Mouse (Mus musculus) stomach, embryonic 16.5 days (tissue): ENCODE data around the gene Thsd1. TPM values are rescaled to one million over a fixed set of nuclear protein-coding genes. Genes with fewer than 3 reads are reported as not detected.

Experiments
- ATAC-seq: fragments of 200-750 bp; cut with Nextera tagmentation; 2 replicates; pipeline ENCODE4 v1.8.0; 2017; ENCODE audit warnings: moderate number of reproducible peaks, moderate TSS enrichment; ENCODE audit not compliant: insufficient read depth, low FRiP score
- H3K27ac ChIP-seq: fragments of 300-500 bp; sonication (generic); 2 replicates; pipeline ENCODE4 v1.5.1; 2014; ENCODE audit warnings: low read length
- H3K27me3 ChIP-seq: fragments of 300-500 bp; sonication (generic); 2 replicates; pipeline ENCODE4 v1.6.1; 2014; ENCODE audit warnings: low read length, control low read depth, mixed read lengths; ENCODE audit not compliant: control insufficient read depth, insufficient read depth
- H3K36me3 ChIP-seq: fragments of 300-500 bp; sonication (generic); 2 replicates; pipeline ENCODE4 v1.6.1; 2014; ENCODE audit warnings: low read length; ENCODE audit not compliant: control insufficient read depth, insufficient read depth
- H3K4me1 ChIP-seq: fragments of 300-500 bp; sonication (generic); 2 replicates; pipeline ENCODE4 v1.6.1; 2014; ENCODE audit warnings: low read length, control low read depth, mixed read lengths; ENCODE audit not compliant: control insufficient read depth, insufficient read depth
- H3K4me2 ChIP-seq: fragments of 300-500 bp; sonication (generic); 2 replicates; pipeline ENCODE4 v1.6.1; 2014; ENCODE audit warnings: low read depth, low read length, mixed read lengths
- H3K4me3 ChIP-seq: fragments of 300-500 bp; sonication (generic); replicated peaks from 2 replicates; pipeline ENCODE4 v1.5.1; 2014; ENCODE audit warnings: mild to moderate bottlenecking, low read length
- H3K9ac ChIP-seq: fragments of 300-500 bp; sonication (generic); 2 replicates; pipeline ENCODE4 v1.6.1; 2014; ENCODE audit warnings: low read length
- H3K9me3 ChIP-seq: fragments of 300-500 bp; sonication (generic); replicated peaks from 2 replicates; pipeline ENCODE4 v1.6.1; 2016; ENCODE audit warnings: low read length, control low read depth; ENCODE audit not compliant: control insufficient read depth
- WGBS: fragments of 180-500 bp; shearing (Covaris S2); extraction: QIAGEN DNeasy Blood & Tissue Kit; methylation state at CpG from one replicate; pipeline ENCODE4 v1.1.7; 2014; 5-methylcytosine and 5-hydroxymethylcytosine counted together
- polyA plus RNA-seq: library from polyadenylated mRNA; unstranded; fragments of >200 nt; fragmentation: Nextera tagmentation; extraction: Ambion mirVana; gene quantifications from 2 replicates; pipeline ENCODE4 v1.2.1, GENCODE M21; 2015

Gene Thsd1
- polyA plus RNA-seq, result 11.6 and 13.7 TPM in 2 replicates

GRCm38 (mm10) chr8:22227061-22227877, at the start of gene Thsd1:
Gene Thsd1, plus strand, starts transcription at chr8:22227313.
- 1% methylated on average over 39 of the region's 39 CpGs for WGBS
- Histone ChIP-seq H3K4me2 (peak within 1 kb of the TSS; percentile 76), H3K27ac (peak within 1 kb of the TSS; percentile 46), H3K36me3 (no peaks in the 10 kb centered on the region), H3K4me3 (peak within 1 kb of the TSS; percentile 56), H3K9me3 (no peaks in the 10 kb centered on the region), H3K4me1 (no peaks in the 10 kb centered on the region), H3K9ac (peak within 1 kb of the TSS; percentile 70), H3K27me3 (no peaks in the 10 kb centered on the region)
- ATAC-seq, result peak; percentile 85

- H3K4me2 ChIP-seq, result peak overlapping the region; percentile 75
- ATAC-seq, result peak; percentile 22; the same call in 1 of the 2 replicates
- H3K4me1 ChIP-seq, result peaks cover 11% of the 10 kb centered on the region
- 2% methylated on average over 3 of the region's 3 CpGs for WGBS
- peak overlapping the region; percentile 91 for H3K4me3 ChIP-seq
- no peaks in the 10 kb centered on the region for H3K27me3 ChIP-seq
- peak overlapping the region; percentile 89 for H3K9ac ChIP-seq
- H3K27ac ChIP-seq, result peak overlapping the region; percentile 92
- H3K36me3 ChIP-seq, result no peaks in the 10 kb centered on the region; the same call in 1 of the 2 replicates
- H3K9me3 ChIP-seq, result no peaks in the 10 kb centered on the region
Measured at GRCm38 (mm10) chr8:22184884-22185283, 42.2 kb upstream of the Thsd1 start.

DNA sequence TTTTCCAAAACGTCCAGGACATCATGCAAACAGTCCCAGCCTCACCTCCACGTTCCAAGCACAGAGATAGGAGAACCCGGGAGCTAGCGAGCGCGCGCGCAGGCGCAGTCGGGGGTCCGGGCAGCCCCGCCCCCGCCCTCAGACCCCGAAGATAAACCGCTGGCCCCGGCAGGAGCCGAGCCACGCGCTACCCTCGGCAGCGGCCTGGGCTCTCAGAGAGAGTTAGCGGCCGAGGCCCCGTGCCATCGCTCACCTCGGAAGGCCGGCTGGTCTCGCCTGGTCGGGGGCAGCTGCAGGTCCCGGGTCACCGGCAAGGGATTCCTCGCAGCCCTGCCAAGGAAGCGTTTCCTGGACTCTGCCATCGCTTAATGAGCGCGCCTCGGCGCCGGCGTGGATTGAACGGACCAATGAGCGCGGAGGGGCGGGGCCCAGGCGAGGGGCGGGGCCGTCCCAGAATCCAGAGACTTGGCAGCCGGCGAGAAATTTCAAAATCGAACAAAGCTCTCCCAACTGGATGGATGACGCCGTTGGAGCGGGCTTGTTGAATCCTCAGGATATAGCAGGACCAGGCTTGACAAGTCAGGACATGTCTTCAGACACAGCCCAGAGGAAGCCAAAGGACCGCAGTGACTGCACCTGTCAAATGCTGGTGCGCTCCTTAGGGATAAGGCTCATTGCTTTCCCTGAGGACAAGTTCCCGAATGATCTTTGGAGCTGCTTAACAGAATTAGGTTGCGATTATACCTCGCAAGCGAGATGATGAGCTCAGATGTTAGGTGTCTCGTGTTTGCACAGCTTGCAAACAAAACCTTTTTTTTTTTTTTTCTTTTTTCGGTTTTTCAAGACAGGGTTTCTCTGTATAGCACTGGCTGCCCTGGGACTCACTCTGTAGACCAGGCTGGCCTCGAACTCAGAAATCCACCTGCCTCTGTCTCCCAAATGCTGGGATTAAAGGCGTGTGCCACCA, 41.4 kb upstream of the Thsd1 start, which contains the start of gene Ckap2:
Ckap2 (minus strand) TSS at position 389 of the 967 bp plus-strand sequence.
- peak; percentile 97 for ATAC-seq
- Histone ChIP-seq H3K27me3 (no peaks in the 10 kb centered on the region), H3K9ac (peak within 1 kb of the TSS; percentile 89), H3K27ac (peak within 1 kb of the TSS; percentile 92), H3K4me3 (peak within 1 kb of the TSS; percentile 91), H3K4me1 (peaks cover 11% of the 10 kb centered on the region), H3K36me3 (no peaks in the 10 kb centered on the region), H3K9me3 (no peaks in the 10 kb centered on the region), H3K4me2 (peak within 1 kb of the TSS; percentile 75)
- WGBS, result 3% methylated on average over 63 of the region's 63 CpGs

DNA sequence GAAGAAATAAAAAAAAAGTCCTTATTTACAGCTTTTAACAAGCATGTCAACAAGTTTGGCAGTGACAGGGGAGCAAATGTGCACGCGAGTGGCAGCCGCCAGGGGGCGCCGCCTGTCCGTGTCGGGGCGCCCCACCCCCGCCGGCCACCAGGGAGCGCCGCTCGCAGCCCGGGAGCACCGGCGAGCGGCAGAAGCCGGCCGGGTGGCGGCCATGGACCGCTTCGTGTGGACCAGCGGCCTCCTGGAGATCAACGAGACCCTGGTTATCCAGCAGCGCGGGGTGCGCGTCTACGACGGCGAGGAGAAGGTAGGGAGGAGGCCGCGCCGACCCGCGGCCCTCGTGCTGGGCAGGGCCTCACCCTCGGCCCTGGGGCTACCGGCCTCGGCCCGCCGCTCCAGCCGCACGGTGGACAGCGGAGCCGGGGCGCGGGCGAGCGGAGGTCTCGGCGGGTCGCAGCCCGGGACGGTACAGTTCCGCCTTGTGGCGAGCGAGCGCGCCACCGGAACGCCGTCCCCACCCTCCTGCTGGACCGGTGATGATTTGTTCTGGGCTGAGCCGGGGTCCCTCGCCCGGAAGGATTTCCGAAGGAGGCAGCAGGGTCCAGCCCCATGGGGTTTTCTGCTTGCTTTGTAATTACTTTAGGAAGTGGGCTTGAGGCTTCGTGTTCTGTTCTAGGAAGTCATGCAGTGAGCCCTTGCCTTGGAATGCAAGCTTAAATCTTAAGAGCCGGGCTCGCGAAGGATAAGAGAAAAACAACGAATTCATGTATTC, 34.3 kb upstream of the Thsd1 start, which contains the start of gene Vps36:
Vps36 (plus strand) TSS at position 150 of the 772 bp plus-strand sequence.
- H3K9me3 ChIP-seq, result no peaks in the 10 kb centered on the region
- no peaks in the 10 kb centered on the region for H3K27me3 ChIP-seq
- peak within 1 kb of the TSS; percentile 97 for H3K9ac ChIP-seq
- H3K27ac ChIP-seq, result peak within 1 kb of the TSS; percentile 99
- peak; percentile 91 for ATAC-seq
- WGBS, result under 1% methylated on average over 70 of the region's 73 CpGs
- H3K36me3 ChIP-seq, result no peaks in the 10 kb centered on the region
- peaks cover 7% of the 10 kb centered on the region for H3K4me1 ChIP-seq
- H3K4me3 ChIP-seq, result peak within 1 kb of the TSS; percentile 86
- H3K4me2 ChIP-seq, result peak within 1 kb of the TSS; percentile 71

DNA sequence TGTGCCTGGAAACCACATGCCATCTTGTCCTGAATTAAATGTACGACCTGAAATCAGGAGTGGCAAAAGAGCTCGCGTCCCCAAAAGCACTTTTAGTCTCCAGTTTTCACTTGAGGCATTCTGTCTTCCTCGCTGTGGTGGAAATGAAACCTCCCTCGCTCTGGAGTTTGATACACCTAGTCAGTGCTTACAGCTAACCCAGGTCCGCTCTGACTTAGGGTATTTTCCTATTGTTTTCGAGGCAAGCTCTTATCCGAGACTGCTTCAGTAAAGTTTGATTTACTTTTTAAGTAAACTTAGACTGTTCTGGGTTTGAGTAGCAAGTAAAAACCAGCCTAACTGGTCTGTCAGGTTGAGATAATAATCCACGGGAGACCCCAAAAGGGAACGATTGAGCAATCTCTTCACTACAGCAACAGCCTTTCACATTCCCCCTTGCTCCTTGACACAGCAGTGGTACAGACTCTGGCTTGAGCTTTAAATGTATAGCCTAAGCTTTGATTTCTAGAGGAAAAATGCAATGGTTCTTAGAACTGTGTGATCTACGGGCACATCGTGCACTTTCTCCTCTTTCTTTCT, 33.6 kb upstream of the Thsd1 start:
- H3K4me1 ChIP-seq, result peaks cover 7% of the 10 kb centered on the region
- peak overlapping the region; percentile 86 for H3K4me3 ChIP-seq
- H3K27me3 ChIP-seq, result no peaks in the 10 kb centered on the region
- 8% methylated on average over 12 of the region's 12 CpGs for WGBS
- no peaks in the 10 kb centered on the region for H3K36me3 ChIP-seq
- ATAC-seq, result peak; percentile 73
- peak overlapping the region; percentile 99 for H3K27ac ChIP-seq
- no peaks in the 10 kb centered on the region for H3K9me3 ChIP-seq
- H3K9ac ChIP-seq, result peak overlapping the region; percentile 97
- peak overlapping the region; percentile 71 for H3K4me2 ChIP-seq

- Histone ChIP-seq H3K9me3 (no peaks in the 10 kb centered on the region), H3K9ac (no peak overlapping the region), H3K36me3 (peaks cover 8% of the 10 kb centered on the region), H3K4me3 (no peak overlapping the region), H3K27ac (no peak overlapping the region), H3K27me3 (no peaks in the 10 kb centered on the region), H3K4me2 (no peak overlapping the region), H3K4me1 (peaks cover 7% of the 10 kb centered on the region)
- no peak for ATAC-seq
- 84% methylated on average over 6 of the region's 6 CpGs for WGBS
Measured at GRCm38 (mm10) chr8:22197914-22198313, 29.2 kb upstream of the Thsd1 start.

DNA sequence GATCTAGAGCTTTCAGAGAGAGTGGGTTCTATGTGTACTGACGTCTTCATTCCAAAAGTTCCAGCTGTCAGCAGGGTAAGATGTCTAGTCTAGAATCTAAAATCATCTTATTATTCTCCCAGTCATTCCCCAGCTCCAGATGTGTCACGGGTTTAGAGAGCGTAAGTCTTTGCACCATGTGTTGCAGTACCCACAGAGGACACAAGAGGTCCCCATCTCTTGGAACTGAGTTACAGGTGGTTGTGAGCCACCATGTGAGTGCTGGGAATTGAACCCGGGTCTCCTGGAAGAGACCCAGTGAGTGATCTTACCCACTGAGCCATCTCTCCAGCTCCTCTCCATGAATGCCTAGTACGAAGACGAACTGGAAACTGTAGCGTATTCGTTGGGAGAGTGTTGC, 27.6 kb upstream of the Thsd1 start:
- no peak for ATAC-seq
- Histone ChIP-seq H3K4me2 (no peak overlapping the region), H3K27ac (no peak overlapping the region), H3K36me3 (peaks cover 8% of the 10 kb centered on the region), H3K9ac (no peak overlapping the region), H3K9me3 (no peaks in the 10 kb centered on the region), H3K4me1 (peaks cover 4% of the 10 kb centered on the region), H3K4me3 (no peak overlapping the region), H3K27me3 (no peaks in the 10 kb centered on the region)
- WGBS, result 96% methylated on average over 8 of the region's 8 CpGs

GRCm38 (mm10) chr8:22207535-22207934, 19.6 kb upstream of the Thsd1 start:
- H3K4me2 ChIP-seq, result no peak overlapping the region
- no peaks in the 10 kb centered on the region for H3K4me1 ChIP-seq
- no peak for ATAC-seq
- H3K27ac ChIP-seq, result no peak overlapping the region; the same call in 1 of the 2 replicates
- H3K4me3 ChIP-seq, result no peak overlapping the region
- H3K27me3 ChIP-seq, result no peaks in the 10 kb centered on the region
- no peak overlapping the region for H3K9ac ChIP-seq
- peaks cover 19% of the 10 kb centered on the region for H3K36me3 ChIP-seq
- no peaks in the 10 kb centered on the region for H3K9me3 ChIP-seq
- 65% methylated on average over 4 of the region's 4 CpGs for WGBS
